Mouse (Mus musculus) layer of hippocampus, adult 8-10 months (tissue): ENCODE results near the gene Etv2. TPM values are rescaled to one million over a fixed set of nuclear protein-coding genes. Genes with fewer than 3 reads are reported as not detected.

ENCODE experiments used
- DNase-seq, 2 experiments: peaks; one replicate each; pipeline ENCODE4 v3.0.0; 2022; ENCODE audit warnings: low spot score in 2 of 2
- microRNA-seq, 2 experiments: library from miRNA; unstranded; fragments of <30 nt; microRNA quantifications; one replicate each; pipeline ENCODE4 v1.2.0; 2022
- total RNA-seq, 4 experiments: library from RNA; stranded (reverse); gene quantifications; 2 replicates each; pipeline ENCODE4 v1.2.4; 2022

The Etv2 gene
- total RNA-seq, 4 experiments from 2014 or later: not detected

DNA sequence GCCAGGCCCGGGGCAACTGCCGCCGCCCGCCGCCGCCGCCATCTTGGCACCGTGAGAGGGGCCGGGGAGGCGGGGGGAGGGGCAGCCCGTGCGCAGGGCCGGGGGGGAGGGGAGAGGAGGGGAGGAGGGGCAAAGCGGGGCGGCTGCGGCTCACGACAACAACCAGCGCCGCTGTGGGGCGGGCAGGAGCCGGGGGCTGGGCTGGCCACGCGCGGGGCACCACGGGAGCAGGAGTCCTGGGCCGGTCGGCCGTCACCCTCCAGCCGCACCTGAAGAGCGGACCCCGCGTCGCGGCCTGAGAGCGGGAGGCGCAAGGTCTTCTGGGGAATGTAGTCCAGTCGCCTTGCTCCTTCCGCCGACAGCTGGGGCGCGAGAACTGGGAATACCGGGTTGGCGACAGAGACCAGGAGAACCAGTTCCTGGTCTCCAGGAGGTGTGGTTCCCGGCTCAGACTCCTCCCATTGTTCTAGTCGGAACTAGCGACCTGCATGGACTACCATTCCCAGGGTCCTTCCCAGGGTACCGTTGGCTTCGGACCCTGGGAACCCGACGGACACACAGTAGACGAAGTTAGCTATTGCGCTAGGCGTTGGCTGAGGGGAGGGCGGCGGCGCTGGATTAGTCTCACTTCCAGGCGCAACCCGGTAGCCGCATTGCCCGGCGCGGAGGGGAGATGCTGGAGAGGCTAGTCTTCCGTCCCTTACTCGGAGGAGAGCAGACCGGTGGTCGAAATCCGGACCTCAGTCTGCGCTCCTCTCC lies 46.8 kb downstream of the Etv2 start, which contains the start of gene Kmt2b:
Gene Kmt2b, minus strand, starts transcription at position 51 of the 759 bp plus-strand sequence.
- peak; percentile 96 for DNase-seq

DNA sequence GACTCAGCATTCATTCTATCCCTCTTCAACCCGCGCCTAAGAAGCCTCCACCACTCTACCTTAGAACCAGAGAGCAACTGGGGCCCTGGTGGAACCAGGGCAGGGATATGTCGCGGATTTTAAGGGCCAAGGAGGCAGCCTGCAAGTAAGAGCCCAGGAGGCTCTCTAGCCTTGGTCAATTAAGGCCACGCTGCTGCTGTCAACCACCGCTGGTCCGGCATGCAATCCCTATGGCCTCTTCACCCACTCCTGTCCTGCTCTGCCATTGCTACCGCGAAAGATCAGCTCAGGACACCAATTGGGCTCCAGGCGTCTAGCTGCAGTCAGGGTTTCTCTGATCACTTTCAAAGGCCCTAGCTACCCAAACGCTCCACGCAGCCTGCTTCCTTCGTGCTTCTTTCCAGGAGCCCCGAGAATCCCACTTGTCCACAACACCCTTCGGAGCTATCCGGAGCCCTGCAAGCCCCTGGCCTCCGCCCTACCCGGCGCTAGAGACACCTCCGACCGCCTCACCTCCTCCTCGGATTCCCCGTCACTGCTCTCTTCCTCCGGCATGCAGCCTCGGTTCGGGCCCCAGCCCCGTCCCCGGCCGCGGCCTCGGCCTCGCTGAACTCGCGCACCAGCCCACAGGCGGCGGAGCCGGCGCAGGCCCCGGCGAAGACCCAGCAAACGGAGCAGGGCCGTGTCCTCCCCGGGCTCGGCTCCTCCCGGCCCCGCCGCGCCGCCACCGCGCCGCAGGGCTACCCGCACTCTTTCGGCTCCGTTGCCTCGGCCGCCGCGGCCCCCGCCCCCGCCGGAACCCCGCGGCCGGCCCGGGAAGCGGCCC lies 47.6 kb downstream of the Etv2 start:
- peak in 1 of 2 experiments; percentile 46 for DNase-seq

DNA sequence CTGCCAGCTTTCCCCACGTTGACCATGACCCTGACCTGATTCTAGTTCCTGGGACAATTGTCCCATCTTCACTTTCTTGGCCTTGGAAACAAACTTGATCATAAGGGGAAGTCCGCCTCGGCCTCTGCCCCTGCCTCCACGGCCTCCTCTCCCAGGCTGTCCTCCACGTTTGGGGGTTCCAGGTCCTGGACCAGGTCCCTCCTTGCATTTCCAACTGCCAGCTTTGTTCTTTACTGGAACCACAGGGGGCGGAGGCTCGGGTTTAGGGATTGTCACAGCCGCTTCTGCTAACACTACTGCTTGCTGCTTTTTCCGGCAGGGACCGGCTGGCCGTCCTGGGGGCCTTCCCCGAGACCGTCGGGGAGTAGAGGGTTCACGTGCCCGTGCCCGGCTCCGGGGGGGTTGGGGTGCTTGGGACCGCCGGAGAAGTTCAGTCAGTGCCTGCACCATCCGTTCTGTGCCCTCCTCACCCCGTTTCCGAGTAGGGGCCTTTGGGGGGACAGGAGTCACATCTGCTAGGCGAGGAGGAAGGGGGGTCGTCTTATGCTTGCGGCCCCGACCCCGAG lies 49.1 kb downstream of the Etv2 start:
- no peak for DNase-seq

DNA sequence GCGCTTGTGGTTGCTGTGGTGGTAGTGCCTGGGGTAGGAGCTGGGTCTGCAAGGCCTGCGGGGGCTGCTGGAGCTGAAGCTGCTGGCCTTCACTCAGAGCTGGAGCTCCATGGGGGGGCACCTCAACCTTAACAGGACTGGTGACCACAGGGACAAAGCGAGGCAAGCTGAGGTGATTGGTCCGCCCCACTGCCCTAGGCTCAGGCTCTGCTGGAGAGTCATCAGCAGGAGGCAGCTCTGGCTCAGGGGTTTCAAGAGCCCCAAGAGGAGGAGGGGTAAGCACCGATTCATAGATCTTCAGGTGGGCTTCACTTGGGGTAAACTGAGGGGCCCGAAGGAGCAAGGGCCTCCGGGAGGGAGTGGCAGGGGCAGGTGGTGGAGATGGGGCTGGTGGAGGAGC lies 50.5 kb downstream of the Etv2 start:
- no peak for DNase-seq

DNA sequence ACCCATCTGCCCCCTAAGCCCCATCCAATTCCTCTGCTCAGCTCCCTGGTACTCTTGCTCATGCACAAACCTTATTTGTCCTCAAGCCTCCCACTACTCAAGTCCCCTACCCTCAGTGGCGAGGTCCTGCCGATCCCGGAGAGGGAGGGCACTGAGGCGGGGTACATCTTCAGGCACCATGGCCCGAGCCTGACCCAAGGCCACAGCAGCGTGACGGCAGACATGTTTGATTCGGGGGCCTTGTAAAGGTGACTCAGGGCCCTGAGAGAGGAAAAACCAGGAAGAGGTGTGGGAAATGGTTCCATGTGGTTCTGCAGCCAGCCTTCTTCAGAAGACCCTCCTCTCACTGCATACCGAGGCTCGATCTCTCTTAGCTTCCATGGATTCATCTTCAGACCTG lies 51.3 kb downstream of the Etv2 start:
- DNase-seq: no peak

Small RNAs within 50 kb of the gene (microRNA-seq; reads per million reads assigned to microRNA genes)
- 0.32 to 1.0 reads per million in 2 experiments for gene Mir3569

Other genes starting within 250 kb of the Etv2 start
- 100 to 1,000 TPM in 2 of 4 experiments, 10 to 100 TPM in 2; 24.9 to 572 (median 243) TPM for gene Tyrobp, start 222.1 kb downstream of the Etv2 start, total RNA-seq
- 1 to 10 TPM in 3 of 4 experiments, not detected in 1; 1.8 to 3.3 (median 2.3) TPM for gene Hcst, start 216.0 kb downstream of the Etv2 start, total RNA-seq
- gene Nfkbid, start 214.1 kb downstream of the Etv2 start, total RNA-seq: 1 to 10 TPM; 2.8 to 4.1 (median 3.2) TPM
- 1,000 to 10,000 TPM; 1,209 to 1,263 (median 1,238) TPM for gene Aplp1, start 190.3 kb downstream of the Etv2 start, total RNA-seq
- 10 to 100 TPM in 3 of 4 experiments, 1 to 10 TPM in 1; 9.6 to 13.7 (median 11.2) TPM for gene Kirrel2, start 178.2 kb downstream of the Etv2 start, total RNA-seq
- 1 to 10 TPM; 1.5 to 1.9 (median 1.6) TPM for gene Nphs1, start 177.5 kb downstream of the Etv2 start, total RNA-seq
- under 1 TPM in 1 of 4 experiments, not detected in 3; 0.56 TPM for gene Prodh2, start 142.2 kb downstream of the Etv2 start, total RNA-seq
- 100 to 1,000 TPM in 3 of 4 experiments, 10 to 100 TPM in 1; 99.8 to 118 (median 110) TPM for gene Arhgap33, start 100.8 kb downstream of the Etv2 start, total RNA-seq
- gene Hspb6, start 83.7 kb downstream of the Etv2 start, total RNA-seq: 10 to 100 TPM in 1 of 4 experiments, 1 to 10 TPM in 3; 3.2 to 10.3 (median 6.5) TPM
- gene Proser3, start 83.6 kb downstream of the Etv2 start, total RNA-seq: 1 to 10 TPM; 4.4 to 8.9 (median 6.1) TPM
- 10 to 100 TPM; 41.3 to 54.0 (median 46.9) TPM for gene Lin37, start 76.0 kb downstream of the Etv2 start, total RNA-seq
- 10 to 100 TPM; 68.2 to 81.1 (median 78.7) TPM for gene U2af1l4, start 72.6 kb downstream of the Etv2 start, total RNA-seq
- 10 to 100 TPM in 2 of 4 experiments, 1 to 10 TPM in 2; 6.3 to 14.8 (median 11.1) TPM for gene Gm49396, start 72.5 kb downstream of the Etv2 start, total RNA-seq
- gene Psenen, start 72.2 kb downstream of the Etv2 start, total RNA-seq: 10 to 100 TPM; 85.9 to 91.0 (median 88.4) TPM
- gene Igflr1, start 70.4 kb downstream of the Etv2 start, total RNA-seq: 1 to 10 TPM; 4.0 to 5.7 (median 4.6) TPM
- gene Kmt2b, start 47.1 kb downstream of the Etv2 start, total RNA-seq: 10 to 100 TPM; 44.1 to 60.2 (median 56.1) TPM
- gene Zbtb32, start 36.9 kb downstream of the Etv2 start, total RNA-seq: not detected
- gene Upk1a, start 23.0 kb downstream of the Etv2 start, total RNA-seq: 1 to 10 TPM in 1 of 4 experiments, under 1 TPM in 2, not detected in 1; 0.39 to 1.2 (median 0.89) TPM
- 100 to 1,000 TPM; 631 to 661 (median 651) TPM for gene Cox6b1, start 9.7 kb downstream of the Etv2 start, total RNA-seq
- 10 to 100 TPM; 61.9 to 71.5 (median 70.1) TPM for gene Rbm42, start 14.5 kb upstream of the Etv2 start, total RNA-seq
- 1 to 10 TPM; 5.7 to 8.3 (median 6.8) TPM for gene Haus5, start 29.1 kb upstream of the Etv2 start, total RNA-seq
- not detected for gene Pmis2, start 35.8 kb upstream of the Etv2 start, total RNA-seq
- not detected for gene 2200002J24Rik, start 63.1 kb upstream of the Etv2 start, total RNA-seq
- 1 to 10 TPM; 1.1 to 2.1 (median 1.6) TPM for gene Atp4a, start 76.4 kb upstream of the Etv2 start, total RNA-seq
- gene Tmem147, start 93.7 kb upstream of the Etv2 start, total RNA-seq: 100 to 1,000 TPM; 110 to 119 (median 116) TPM
- not detected for gene Gapdhs, start 107.8 kb upstream of the Etv2 start, total RNA-seq
- gene Sbsn, start 115.6 kb upstream of the Etv2 start, total RNA-seq: 10 to 100 TPM in 1 of 4 experiments, 1 to 10 TPM in 3; 7.8 to 11.8 (median 8.4) TPM
- 1 to 10 TPM in 1 of 4 experiments, under 1 TPM in 2, not detected in 1; 0.84 to 1.5 (median 0.95) TPM for gene Dmkn, start 127.9 kb upstream of the Etv2 start, total RNA-seq
- gene Krtdap, start 152.0 kb upstream of the Etv2 start, total RNA-seq: not detected
- gene Ffar2, start 187.9 kb upstream of the Etv2 start, total RNA-seq: under 1 TPM in 1 of 4 experiments, not detected in 3; 0.20 TPM
- gene Ffar3, start 220.3 kb upstream of the Etv2 start, total RNA-seq: not detected
- not detected for gene Ffar1, start 225.7 kb upstream of the Etv2 start, total RNA-seq
- 1 to 10 TPM in 2 of 4 experiments, not detected in 2; 1.1 to 1.6 TPM for gene Cd22, start 244.5 kb upstream of the Etv2 start, total RNA-seq